Mouse (Mus musculus) G1E-ER4 (cell line): ENCODE data around the gene Pts. TPM values are rescaled to one million over a fixed set of nuclear protein-coding genes. Genes with fewer than 3 reads are reported as not detected.

Source experiments
- GATA1 ChIP-seq: IDR thresholded peaks from one replicate; pipeline ENCODE4 v1.8.0; 2012; ENCODE audit warnings: low read length, inconsistent platforms
- polyA plus RNA-seq: library from polyadenylated mRNA; stranded (reverse); fragments of >175 nt; gene quantifications from 2 replicates; pipeline ENCODE4 v1.2.3, GENCODE M21; 2012

Gene Pts
- polyA plus RNA-seq, 1 experiment = 6.6 TPM

- TF ChIP-seq GATA1 = no peak
Observed at GRCm38 (mm10) chr9:50537295-50537694, 8.8 kb upstream of the Pts start.

GRCm38 (mm10) chr9:50536603-50537135 is 8.1 kb upstream of the Pts start:
- TF ChIP-seq GATA1 = no peak

- no peak for TF ChIP-seq GATA1
Observed at GRCm38 (mm10) chr9:50535930-50536329, 7.4 kb upstream of the Pts start.

GRCm38 (mm10) chr9:50533791-50534190 is 5.3 kb upstream of the Pts start:
- TF ChIP-seq GATA1 = no peak

DNA sequence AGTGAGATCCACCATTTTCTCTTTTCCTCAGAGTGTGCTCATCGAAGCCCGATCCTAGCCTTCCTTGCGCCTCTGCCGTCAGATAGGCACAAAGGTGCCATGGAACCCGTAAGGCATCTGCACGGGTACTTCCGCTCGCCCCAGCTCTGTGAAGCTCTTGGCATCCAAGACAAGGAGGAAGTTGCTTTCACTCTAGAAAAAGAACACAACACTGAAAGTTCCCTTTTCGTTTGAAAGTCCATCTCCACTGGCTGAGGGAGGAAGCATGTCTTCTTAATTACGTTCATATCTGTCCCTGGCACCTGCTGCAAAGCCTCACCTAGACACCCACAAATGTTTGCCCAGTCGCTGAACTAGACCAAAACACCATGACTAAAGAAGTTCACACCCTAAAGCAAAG is 4.8 kb upstream of the Pts start:
- no peak for TF ChIP-seq GATA1

DNA sequence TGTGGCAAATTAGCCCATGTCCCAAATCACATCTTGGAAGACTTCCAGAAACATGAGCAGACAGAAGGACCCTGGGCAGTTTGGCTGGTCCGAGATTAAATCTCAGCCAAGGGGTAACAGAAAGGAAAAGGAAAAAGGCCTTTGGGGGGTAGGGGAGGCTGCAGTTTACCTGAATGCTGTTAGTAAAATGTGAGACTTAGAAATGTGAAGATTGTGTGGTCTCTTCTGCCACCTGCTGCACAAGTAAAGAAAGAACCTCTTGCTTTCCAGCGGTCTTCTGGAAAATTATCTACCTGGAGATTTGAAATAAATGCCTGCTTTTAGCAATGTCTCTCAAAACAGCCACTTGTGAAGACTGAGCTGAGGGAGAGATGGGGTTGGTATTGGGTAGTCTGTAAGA is 2.4 kb upstream of the Pts start:
- no peak for TF ChIP-seq GATA1

GRCm38 (mm10) chr9:50527860-50528259 is 664 bp downstream of the Pts start:
- TF ChIP-seq GATA1 = no peak

DNA sequence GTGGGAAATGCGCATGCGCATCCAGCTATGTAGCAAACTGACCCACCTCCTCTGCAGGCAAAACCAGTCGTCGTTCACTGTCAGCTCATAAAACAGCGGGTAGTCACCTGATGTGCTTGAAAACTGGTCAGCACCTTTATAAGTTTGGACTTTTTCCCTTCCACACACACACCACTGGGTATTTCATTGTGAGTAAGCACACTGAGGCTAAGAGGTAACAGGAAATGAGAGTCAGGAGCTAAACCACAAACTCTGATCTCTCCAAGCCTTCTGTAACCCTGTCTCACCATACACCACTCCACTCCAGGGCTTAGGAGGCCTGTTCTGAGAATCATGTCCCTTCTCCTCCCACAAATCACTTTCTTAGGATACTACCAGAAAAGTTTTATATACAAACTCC is 2.9 kb downstream of the Pts start:
- no peak for TF ChIP-seq GATA1

DNA sequence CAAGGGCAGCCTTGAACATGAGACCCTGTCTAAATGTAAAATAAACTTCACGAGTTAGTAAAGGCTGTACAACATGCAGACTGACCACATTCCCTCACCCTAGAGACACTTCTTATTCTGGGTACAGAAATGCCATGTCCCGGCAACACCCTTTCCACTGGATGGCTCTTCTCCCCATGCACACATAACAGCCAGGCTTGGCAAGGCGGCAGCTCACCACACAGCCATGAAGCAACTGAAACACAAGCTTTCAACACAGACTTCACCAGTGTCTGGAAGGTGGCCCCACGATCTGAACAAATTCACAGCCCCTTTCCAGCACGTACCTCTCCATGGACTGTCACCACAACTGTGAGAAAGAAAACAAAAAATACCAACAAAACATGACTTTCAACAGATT is 3.6 kb downstream of the Pts start:
- no peak for TF ChIP-seq GATA1

- no peak for TF ChIP-seq GATA1
Observed at GRCm38 (mm10) chr9:50522574-50522973, 6.0 kb downstream of the Pts start.

GRCm38 (mm10) chr9:50521562-50521961 is 7.0 kb downstream of the Pts start:
- no peak for TF ChIP-seq GATA1

- no peak for TF ChIP-seq GATA1
Observed at GRCm38 (mm10) chr9:50520748-50521147, 7.8 kb downstream of the Pts start.

DNA sequence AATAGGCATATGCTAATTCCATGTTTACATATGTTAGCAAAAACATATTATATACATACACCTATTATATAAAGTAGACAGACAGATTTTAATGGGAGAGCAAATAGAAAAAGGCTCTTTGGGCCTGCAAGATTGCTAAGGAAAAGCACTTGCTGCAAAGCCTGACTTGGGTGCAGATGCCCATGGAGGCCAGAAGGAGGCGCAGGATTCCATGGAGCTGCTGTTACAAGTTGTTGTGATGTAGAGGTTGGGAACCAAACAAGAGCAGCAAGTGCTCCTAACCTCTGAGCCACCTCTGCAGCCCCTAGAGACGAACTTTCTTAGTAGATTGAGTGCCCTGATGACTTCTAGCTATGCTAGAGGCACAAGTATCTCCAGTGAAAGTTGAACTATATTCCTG is 9.7 kb downstream of the Pts start:
- TF ChIP-seq GATA1 = no peak

DNA sequence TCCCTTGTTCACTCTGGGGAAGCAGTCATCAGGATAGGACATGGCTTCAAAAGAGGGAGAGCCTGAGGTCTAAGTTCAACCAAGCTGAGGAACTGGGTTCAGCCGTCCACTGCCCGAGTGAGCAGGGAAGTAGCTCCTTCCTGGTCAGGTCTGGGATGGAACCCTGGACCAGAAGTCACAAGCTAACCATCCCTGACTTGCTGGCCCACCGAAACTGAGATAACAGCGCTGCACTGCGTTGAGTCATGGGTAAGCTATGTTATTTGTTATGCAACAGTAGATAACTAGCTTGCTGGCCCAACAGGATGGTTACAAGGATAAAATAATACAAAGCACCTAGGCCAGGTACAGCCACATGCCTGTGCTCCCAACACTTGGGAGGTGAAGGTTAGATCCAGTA is 13.1 kb downstream of the Pts start:
- TF ChIP-seq GATA1 = no peak

DNA sequence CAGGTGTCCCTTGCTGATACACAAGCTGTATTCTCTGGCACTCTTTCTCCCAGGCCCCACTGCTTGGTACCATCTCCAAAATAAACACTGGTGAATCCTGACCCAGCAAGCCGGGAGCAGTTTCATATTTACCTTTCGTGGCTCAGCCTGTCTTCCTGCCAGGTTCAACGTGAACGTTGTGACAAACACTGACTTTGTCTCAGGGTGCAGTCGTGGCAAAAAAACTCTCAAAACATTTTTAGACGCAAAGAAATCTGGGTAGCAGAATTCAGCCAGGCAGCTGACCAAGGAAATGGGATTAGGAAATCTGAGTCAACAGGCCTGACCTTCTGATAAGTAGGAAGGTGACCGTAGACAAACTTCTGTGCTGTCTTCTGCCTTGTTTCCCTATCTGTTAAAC is 21.0 kb downstream of the Pts start:
- TF ChIP-seq GATA1 = no peak

DNA sequence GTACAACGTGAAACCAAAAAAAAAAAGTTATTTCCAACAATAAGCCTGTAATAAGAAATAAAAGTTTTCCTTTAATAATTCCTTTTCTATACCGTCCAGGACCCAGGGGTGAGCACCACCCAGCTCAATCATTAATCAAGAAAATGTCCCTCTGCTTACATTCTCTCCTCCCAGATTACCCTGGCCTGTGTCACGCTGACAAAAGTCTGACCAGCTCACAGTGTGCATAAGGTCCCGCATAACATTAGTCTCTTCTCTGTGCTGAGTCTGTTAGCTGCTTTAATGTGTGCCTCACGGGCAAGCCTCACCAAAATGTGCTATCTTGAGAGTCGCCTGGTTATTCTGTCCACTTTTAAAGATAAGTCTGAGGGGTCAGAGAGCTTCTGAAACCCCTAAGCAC is 23.1 kb downstream of the Pts start:
- no peak for TF ChIP-seq GATA1

GRCm38 (mm10) chr9:50502949-50503348 is 25.6 kb downstream of the Pts start:
- TF ChIP-seq GATA1 = no peak

DNA sequence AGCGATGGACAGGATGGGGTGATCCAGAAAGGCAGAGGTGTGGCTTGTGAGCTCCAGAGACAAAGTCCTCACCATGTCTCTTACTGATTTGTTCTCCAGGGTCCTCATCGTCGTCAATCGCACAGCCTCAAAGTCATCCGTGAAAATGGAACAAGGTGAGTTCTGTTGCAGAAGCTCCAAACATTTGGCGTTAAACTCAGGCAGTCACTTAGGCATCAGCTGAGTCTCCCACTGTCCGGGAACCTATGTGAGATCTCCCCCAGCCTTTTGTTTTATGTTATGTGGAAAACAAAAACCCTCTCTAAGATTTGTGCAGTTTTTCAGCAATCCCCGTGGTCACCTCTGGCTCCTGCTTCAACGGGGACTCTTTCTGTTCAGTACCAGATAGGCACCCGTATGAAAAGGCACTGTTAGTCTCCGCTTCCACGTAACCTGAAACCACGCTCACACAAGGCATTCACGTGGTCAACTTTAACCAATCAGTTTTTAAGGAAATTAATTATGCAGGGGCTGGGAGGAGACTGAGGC is 27.5 kb downstream of the Pts start:
- TF ChIP-seq GATA1 = no peak
